Mouse (Mus musculus) embryonic facial prominence, embryonic 12.5 days (tissue): ENCODE measurements around the gene Cd79b. TPM values are rescaled to one million over a fixed set of nuclear protein-coding genes. Genes with fewer than 3 reads are reported as not detected.
"Not testable (repeated sequence)": the region's sequence is repeated elsewhere in the genome, so short reads cannot be mapped to it uniquely, and the experiment has no call there.

Source experiments
- ATAC-seq: fragments of 200-750 bp; cut with Nextera tagmentation; 2 replicates; pipeline ENCODE4 v1.8.0; 2017; ENCODE audit not compliant: insufficient number of reproducible peaks, insufficient read depth, low FRiP score, low TSS enrichment
- H3K27ac ChIP-seq: fragments of 300-500 bp; sonication (generic); 2 replicates; pipeline ENCODE4 v1.5.1; 2016; ENCODE audit warnings: mild to moderate bottlenecking
- H3K27me3 ChIP-seq: fragments of 300-500 bp; sonication (generic); 2 replicates; pipeline ENCODE4 v1.6.1; 2016; ENCODE audit warnings: mild to moderate bottlenecking, moderate library complexity
- H3K36me3 ChIP-seq: fragments of 300-500 bp; sonication (generic); 2 replicates; pipeline ENCODE4 v1.6.1; 2016; ENCODE audit warnings: mild to moderate bottlenecking
- H3K4me1 ChIP-seq: fragments of 300-500 bp; sonication (generic); 2 replicates; pipeline ENCODE4 v1.6.1; 2016
- H3K4me2 ChIP-seq: fragments of 300-500 bp; sonication (generic); replicated peaks from 2 replicates; pipeline ENCODE4 v1.6.1; 2016; ENCODE audit warnings: mild to moderate bottlenecking, moderate library complexity
- H3K4me3 ChIP-seq: fragments of 300-500 bp; sonication (generic); 2 replicates; pipeline ENCODE4 v1.5.1; 2016; ENCODE audit warnings: mild to moderate bottlenecking
- H3K9ac ChIP-seq: fragments of 300-500 bp; sonication (generic); 2 replicates; pipeline ENCODE4 v1.6.1; 2016; ENCODE audit warnings: mild to moderate bottlenecking, moderate library complexity
- H3K9me3 ChIP-seq: fragments of 300-500 bp; sonication (generic); 2 replicates; pipeline ENCODE4 v1.6.1; 2016; ENCODE audit warnings: mild to moderate bottlenecking, moderate library complexity
- WGBS: fragments of 180-500 bp; shearing (Covaris S2); methylation state at CpG from one replicate; pipeline ENCODE4 v1.1.7; 2016; 5-methylcytosine and 5-hydroxymethylcytosine counted together
- polyA plus RNA-seq: library from polyadenylated mRNA; unstranded; fragments of >200 nt; fragmentation: Nextera tagmentation; extraction: Ambion mirVana; gene quantifications from 2 replicates; pipeline ENCODE4 v1.2.1, GENCODE M21; 2016

Gene Cd79b
- 1.5 and 1.7 TPM in 2 replicates for polyA plus RNA-seq

GRCm38 (mm10) chr11:106314333-106314812 lies at the start of gene Cd79b:
Cd79b (minus strand) TSS chr11:106314762.
- H3K27me3 ChIP-seq: no peaks in the 10 kb centered on the region
- no peaks in the 10 kb centered on the region for H3K36me3 ChIP-seq
- H3K4me1 ChIP-seq: peaks cover 39% of the 10 kb centered on the region
- H3K9me3 ChIP-seq: no peaks in the 10 kb centered on the region
- H3K4me2 ChIP-seq: no peak within 1 kb of the TSS
- no peak within 1 kb of the TSS for H3K9ac ChIP-seq
- H3K4me3 ChIP-seq: no peak within 1 kb of the TSS
- 35% methylated on average over 9 of the region's 9 CpGs for WGBS
- no peak within 1 kb of the TSS for H3K27ac ChIP-seq
- ATAC-seq: no peak

- no peaks in the 10 kb centered on the region for H3K36me3 ChIP-seq
- 18% methylated on average over 5 of the region's 5 CpGs for WGBS
- ATAC-seq: no peak
- no peaks in the 10 kb centered on the region for H3K4me1 ChIP-seq
- H3K4me2 ChIP-seq: no peak overlapping the region
- no peak overlapping the region for H3K27ac ChIP-seq
- no peaks in the 10 kb centered on the region for H3K27me3 ChIP-seq
- H3K9me3 ChIP-seq: no peaks in the 10 kb centered on the region
- no peak overlapping the region for H3K4me3 ChIP-seq
- no peak overlapping the region for H3K9ac ChIP-seq
These were observed 44.8 kb upstream of the Cd79b start for GRCm38 (mm10) chr11:106359350-106359749.

- Histone ChIP-seq H3K4me2 (no peak overlapping the region), H3K27ac (no peak overlapping the region), H3K36me3 (no peaks in the 10 kb centered on the region), H3K4me3 (no peak overlapping the region), H3K27me3 (no peaks in the 10 kb centered on the region), H3K4me1 (no peaks in the 10 kb centered on the region), H3K9ac (no peak overlapping the region), H3K9me3 (no peaks in the 10 kb centered on the region)
- no peak for ATAC-seq
- 60% methylated on average over 19 of the region's 19 CpGs for WGBS
These were observed 41.0 kb upstream of the Cd79b start for GRCm38 (mm10) chr11:106355382-106356128.

- Histone ChIP-seq H3K9ac (no peak overlapping the region), H3K4me2 (no peak overlapping the region), H3K4me3 (no peak overlapping the region), H3K27me3 (no peaks in the 10 kb centered on the region), H3K9me3 (no peaks in the 10 kb centered on the region), H3K4me1 (no peaks in the 10 kb centered on the region), H3K36me3 (no peaks in the 10 kb centered on the region), H3K27ac (no peak overlapping the region)
- ATAC-seq: no peak
- 64% methylated on average over 1 of the region's 1 CpGs for WGBS
These were observed 39.6 kb upstream of the Cd79b start for GRCm38 (mm10) chr11:106354181-106354580.

- WGBS: 91% methylated on average over 12 of the region's 12 CpGs
- ATAC-seq: no peak
- Histone ChIP-seq H3K4me2 (no peak within 1 kb of the TSS), H3K9ac (no peak within 1 kb of the TSS), H3K27me3 (no peaks in the 10 kb centered on the region), H3K27ac (no peak within 1 kb of the TSS), H3K4me3 (no peak within 1 kb of the TSS), H3K9me3 (no peaks in the 10 kb centered on the region), H3K36me3 (no peaks in the 10 kb centered on the region), H3K4me1 (no peaks in the 10 kb centered on the region)
These were observed 38.6 kb upstream of the Cd79b start, which contains the start of gene Scn4a for GRCm38 (mm10) chr11:106353188-106353587. Scn4a (minus strand) TSS chr11:106353288.

GRCm38 (mm10) chr11:106351941-106352340 lies 37.4 kb upstream of the Cd79b start:
- Histone ChIP-seq H3K4me3 (no peak overlapping the region), H3K27ac (no peak overlapping the region), H3K36me3 (no peaks in the 10 kb centered on the region), H3K9me3 (no peaks in the 10 kb centered on the region), H3K4me1 (no peaks in the 10 kb centered on the region), H3K4me2 (no peak overlapping the region), H3K27me3 (no peaks in the 10 kb centered on the region), H3K9ac (no peak overlapping the region)
- WGBS: 80% methylated on average over 4 of the region's 4 CpGs
- no peak for ATAC-seq

- Histone ChIP-seq H3K4me1 (no peaks in the 10 kb centered on the region), H3K9me3 (no peaks in the 10 kb centered on the region), H3K27ac (no peak overlapping the region), H3K27me3 (no peaks in the 10 kb centered on the region), H3K4me3 (no peak overlapping the region), H3K9ac (no peak overlapping the region), H3K4me2 (no peak overlapping the region), H3K36me3 (no peaks in the 10 kb centered on the region)
- WGBS: 47% methylated on average over 3 of the region's 3 CpGs
- no peak for ATAC-seq
These were observed 36.7 kb upstream of the Cd79b start for GRCm38 (mm10) chr11:106351253-106351652.

GRCm38 (mm10) chr11:106350853-106351252 lies 36.3 kb upstream of the Cd79b start:
- no peaks in the 10 kb centered on the region for H3K27me3 ChIP-seq
- H3K9ac ChIP-seq: no peak overlapping the region
- H3K4me2 ChIP-seq: no peak overlapping the region
- H3K27ac ChIP-seq: no peak overlapping the region
- WGBS: 42% methylated on average over 5 of the region's 5 CpGs
- no peaks in the 10 kb centered on the region for H3K36me3 ChIP-seq
- no peak overlapping the region for H3K4me3 ChIP-seq
- no peaks in the 10 kb centered on the region for H3K4me1 ChIP-seq
- ATAC-seq: no peak
- no peaks in the 10 kb centered on the region for H3K9me3 ChIP-seq

GRCm38 (mm10) chr11:106349772-106350171 lies 35.2 kb upstream of the Cd79b start:
- Histone ChIP-seq H3K27ac (no peak overlapping the region), H3K36me3 (no peaks in the 10 kb centered on the region), H3K27me3 (no peaks in the 10 kb centered on the region), H3K4me2 (no peak overlapping the region), H3K4me1 (no peaks in the 10 kb centered on the region), H3K4me3 (no peak overlapping the region), H3K9me3 (no peaks in the 10 kb centered on the region), H3K9ac (no peak overlapping the region)
- 82% methylated on average over 6 of the region's 6 CpGs for WGBS
- no peak for ATAC-seq

GRCm38 (mm10) chr11:106344910-106345309 lies 30.3 kb upstream of the Cd79b start:
- 43% methylated on average over 6 of the region's 6 CpGs for WGBS
- no peaks in the 10 kb centered on the region for H3K36me3 ChIP-seq

GRCm38 (mm10) chr11:106340990-106341520 lies 26.5 kb upstream of the Cd79b start:
- Histone ChIP-seq H3K27me3 (no peaks in the 10 kb centered on the region), H3K4me1 (0 out of 2 replicates have a peak, but pooled peaks cover 4% of the 10 kb centered on the region), H3K36me3 (no peaks in the 10 kb centered on the region), H3K4me3 (no peak overlapping the region), H3K9me3 (no peaks in the 10 kb centered on the region), H3K27ac (no peak overlapping the region), H3K9ac (no peak overlapping the region), H3K4me2 (no peak overlapping the region)
- ATAC-seq: no peak
- WGBS: 77% methylated on average over 9 of the region's 9 CpGs

More at GRCm38 (mm10) chr11:106344910-106345309, 30.3 kb upstream of the Cd79b start:
- no peaks in the 10 kb centered on the region for H3K9me3 ChIP-seq
- no peak for ATAC-seq
- no peak overlapping the region for H3K9ac ChIP-seq
- H3K4me2 ChIP-seq: no peak overlapping the region
- H3K27me3 ChIP-seq: no peaks in the 10 kb centered on the region
- no peak overlapping the region for H3K4me3 ChIP-seq
- 0 out of 2 replicates have a peak, but pooled peaks cover 4% of the 10 kb centered on the region for H3K4me1 ChIP-seq
- no peak overlapping the region for H3K27ac ChIP-seq

- not testable (repeated sequence) for H3K4me3 ChIP-seq, ATAC-seq, H3K36me3 ChIP-seq, H3K27ac ChIP-seq, H3K9me3 ChIP-seq, H3K9ac ChIP-seq, H3K4me1 ChIP-seq, H3K27me3 ChIP-seq, H3K4me2 ChIP-seq
- 93% methylated on average over 4 of the region's 4 CpGs for WGBS
These were observed 24.8 kb upstream of the Cd79b start for GRCm38 (mm10) chr11:106339323-106339722.
